In the genomic region with DNA sequence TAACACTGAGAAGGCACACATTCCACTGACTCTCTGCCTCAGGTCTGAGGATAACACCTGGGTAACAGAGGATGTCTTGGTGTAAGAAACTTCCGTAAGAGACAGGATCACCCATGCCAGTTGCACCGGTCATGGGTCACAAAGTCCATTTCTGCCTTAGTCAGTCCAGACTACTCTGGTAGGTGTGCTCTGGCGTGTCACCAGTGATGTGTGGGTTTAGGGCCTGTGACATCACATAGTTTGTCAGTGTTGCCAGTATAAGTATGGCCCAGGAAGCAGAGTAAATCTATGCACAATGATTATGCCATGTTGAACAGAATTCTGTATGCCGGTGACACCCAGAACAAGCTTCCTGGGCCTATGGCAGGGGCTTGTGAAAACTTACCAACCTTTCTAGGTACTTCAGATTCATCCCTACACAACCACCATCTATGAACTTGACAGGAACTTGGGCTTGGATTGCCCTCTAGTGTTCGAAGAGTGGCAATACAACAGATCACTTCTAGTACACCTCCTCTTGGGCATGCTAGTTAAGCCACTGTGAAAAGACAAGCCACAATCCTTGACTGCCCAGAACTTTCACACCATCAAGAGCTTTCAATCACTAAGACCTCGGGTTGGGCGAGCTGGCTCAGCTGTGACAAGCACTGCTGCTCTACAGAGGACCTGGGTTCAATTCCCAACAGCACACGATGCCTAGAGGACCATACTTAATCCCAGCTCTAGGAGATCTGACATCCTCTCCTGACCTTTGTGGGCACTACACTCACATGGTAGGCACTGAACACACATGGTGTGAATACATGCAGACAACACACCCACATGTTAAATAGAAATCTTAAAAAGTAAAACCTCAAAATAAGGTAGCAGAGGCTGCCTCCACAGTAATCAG, we compare ENCODE assay signal across 8 mouse cellular contexts. TPM values are rescaled to one million over a fixed set of nuclear protein-coding genes. Genes with fewer than 3 reads are reported as not detected.
A peak's percentile ranks its signal among the peaks of the same experiment; 100 is the strongest.
DNase-seq lines count a peak whose midpoint lies in the region; ATAC-seq and TF ChIP-seq lines count a peak whose summit lies in the region.

No protein-coding gene starts in this region.

- TF ChIP-seq POLR2A in cerebellum, adult 2 months (IDR thresholded peaks at IDR 0.05; ENCODE audit: borderline replicate concordance, insufficient read depth, low read length): no peak

- no peaks in the 10 kb centered on the region for H3K9me3 ChIP-seq in G1E (replicated peaks)
- H3K9me3 ChIP-seq in limb, embryonic 11.5 days (ENCODE audit: control insufficient read depth, low read length): no peaks in the 10 kb centered on the region

- TF ChIP-seq CTCF in G1E (IDR thresholded peaks at IDR 0.05; ENCODE audit: low read depth, low read length): peak; percentile 16; the same call in 1 of the 2 replicates
- peak; percentile 57; the same call in 1 of the 2 replicates for TF ChIP-seq CTCF in cerebellum, adult 2 months (IDR thresholded peaks at IDR 0.05; ENCODE audit: borderline replicate concordance, insufficient read depth, low read depth, low read length)

- H3K36me3 ChIP-seq in G1E (replicated peaks): peaks cover 95% of the 10 kb centered on the region
- peaks cover 18% of the 10 kb centered on the region; the same call in 1 of the 2 replicates for H3K36me3 ChIP-seq in limb, embryonic 11.5 days (ENCODE audit: control insufficient read depth, insufficient read depth, low read length)

- peak; percentile 64 for DNase-seq in 416B (ENCODE audit: low read depth)
- DNase-seq in G1E (ENCODE audit: low spot score): no peak
- DNase-seq in cerebellum, adult 2 months: peak; percentile 31 to 45
- peak; percentile 39 to 79 for DNase-seq in frontal cortex, adult 2 months (ENCODE audit: extremely low spot score in 1 of 2, low spot score in 1 of 2)
- DNase-seq in kidney, adult 18-20 months: peak; percentile 38
- DNase-seq in limb, embryonic 11.5 days (ENCODE audit: low spot score): peak; percentile 68
- peak; percentile 36 for DNase-seq in neural tube, embryonic 10.5 days (ENCODE audit: extremely low spot score, low spot score)
- no peak for DNase-seq in testis, postnatal 10 days (ENCODE audit: low spot score)

- no peaks in the 10 kb centered on the region for H3K27me3 ChIP-seq in G1E (ENCODE audit: insufficient read depth, low read length)
- H3K27me3 ChIP-seq in cerebellum, adult 2 months (ENCODE audit: control insufficient read depth, insufficient read depth, low read length): no peaks in the 10 kb centered on the region
- no peaks in the 10 kb centered on the region for H3K27me3 ChIP-seq in limb, embryonic 11.5 days (ENCODE audit: control insufficient read depth, insufficient read depth, low read length)

- 63% methylated on average over 8 of the region's 8 CpGs for WGBS in cerebellum, adult 2 months
- 64% methylated on average over 8 of the region's 8 CpGs for WGBS in limb, embryonic 11.5 days

- no peak overlapping the region for H3K4me2 ChIP-seq in limb, embryonic 11.5 days (ENCODE audit: low read depth, severe bottlenecking)

- no peak overlapping the region for H3K9ac ChIP-seq in limb, embryonic 11.5 days (ENCODE audit: low read length)

- H3K27ac ChIP-seq in cerebellum, adult 2 months (ENCODE audit: insufficient read depth, low read length): no peak overlapping the region
- no peak overlapping the region for H3K27ac ChIP-seq in limb, embryonic 11.5 days (replicated peaks; ENCODE audit: low read depth, low read length)

- ATAC-seq in G1E (ENCODE audit: extremely low read depth, insufficient number of reproducible peaks, low FRiP score, poor library complexity, severe bottlenecking): peak; percentile 68; the same call in 1 of the 2 replicates
- no peak for ATAC-seq in limb, embryonic 11.5 days (ENCODE audit: insufficient number of reproducible peaks, low FRiP score, low TSS enrichment, low read depth)

- H3K4me1 ChIP-seq in G1E (ENCODE audit: insufficient read depth, low read depth, low read length): no peaks in the 10 kb centered on the region
- H3K4me1 ChIP-seq in cerebellum, adult 2 months (ENCODE audit: control insufficient read depth, insufficient read depth, low read length): no peaks in the 10 kb centered on the region
- no peaks in the 10 kb centered on the region for H3K4me1 ChIP-seq in limb, embryonic 11.5 days (ENCODE audit: control insufficient read depth, insufficient read depth, low read length)

- H3K4me3 ChIP-seq in G1E (ENCODE audit: low read depth, low read length): no peak overlapping the region
- no peak overlapping the region for H3K4me3 ChIP-seq in cerebellum, adult 2 months (replicated peaks; ENCODE audit: insufficient read depth, low read depth, low read length)
- H3K4me3 ChIP-seq in limb, embryonic 11.5 days (ENCODE audit: low read depth, low read length): no peak overlapping the region

RNA-seq across cellular contexts. Expression of gene Sptlc1, which starts 20.8 kb away (rescaled TPM):
- total RNA-seq in G1E (2014; fragmentation: Nextera tagmentation) (20.4 and 28.7 TPM in 2 replicates), G1E (2017) (44.4 and 45.5 TPM in 2 replicates)
- 3.9 and 4.4 TPM in 2 replicates for polyA plus RNA-seq in G1E (2012)
- 24.7 and 25.4 TPM in 2 replicates for polyA plus RNA-seq in cerebellum, adult 2 months (2012; rRNA removed)
- 24.8 and 24.9 TPM in 2 replicates for polyA plus RNA-seq in frontal cortex, adult 2 months (2012; rRNA removed)
- 39.1 and 39.9 TPM in 2 replicates for polyA plus RNA-seq in limb, embryonic 11.5 days (2014; fragmentation: Nextera tagmentation; extraction: Ambion mirVana)

Comparison
In these comparisons a context has a peak if more than half of its experiments do, and no peak if none do; other contexts are left out.
1. DNase-seq: peak in 416B (single experiment), cerebellum, adult 2 months (2 of 2), frontal cortex, adult 2 months (2 of 2), kidney, adult 18-20 months (single experiment), limb, embryonic 11.5 days (single experiment) and neural tube, embryonic 10.5 days (single experiment); none in G1E (single experiment) and testis, postnatal 10 days (single experiment).